Mouse (Mus musculus) telencephalon, adult 2 months (tissue): ENCODE data around the gene Hsd17b2.
A peak's percentile ranks its signal among the peaks of the same experiment; 100 is the strongest.

ENCODE experiments used
- DNase-seq: peaks from one replicate; pipeline ENCODE4 v3.0.0-alpha.2; 2011; ENCODE audit warnings: low read depth, low spot score

The Hsd17b2 gene

GRCm38 (mm10) chr8:117772126-117772525 lies 70.4 kb downstream of the Hsd17b2 start:
- DNase-seq = no peak

GRCm38 (mm10) chr8:117772597-117772996 lies 70.9 kb downstream of the Hsd17b2 start:
- DNase-seq = no peak

- DNase-seq = no peak
Measured at GRCm38 (mm10) chr8:117775626-117776025, 73.9 kb downstream of the Hsd17b2 start.

- no peak for DNase-seq
Measured at GRCm38 (mm10) chr8:117776075-117776474, 74.4 kb downstream of the Hsd17b2 start.

- no peak for DNase-seq
Measured at GRCm38 (mm10) chr8:117778531-117779322, 77.0 kb downstream of the Hsd17b2 start.

GRCm38 (mm10) chr8:117779344-117779743 lies 77.6 kb downstream of the Hsd17b2 start:
- no peak for DNase-seq

- no peak for DNase-seq
Measured at GRCm38 (mm10) chr8:117781375-117782129, 79.8 kb downstream of the Hsd17b2 start.

- no peak for DNase-seq
Measured at GRCm38 (mm10) chr8:117783021-117783420, 81.3 kb downstream of the Hsd17b2 start.

GRCm38 (mm10) chr8:117786428-117786827 lies 84.7 kb downstream of the Hsd17b2 start:
- no peak for DNase-seq

- DNase-seq = no peak
Measured at GRCm38 (mm10) chr8:117792616-117793144, 91.0 kb downstream of the Hsd17b2 start.

- DNase-seq = no peak
Measured at GRCm38 (mm10) chr8:117794581-117794980, 92.9 kb downstream of the Hsd17b2 start.

- DNase-seq = no peak
Measured at GRCm38 (mm10) chr8:117796464-117796863, 94.8 kb downstream of the Hsd17b2 start.

GRCm38 (mm10) chr8:117798066-117798465 lies 96.4 kb downstream of the Hsd17b2 start:
- DNase-seq = no peak

- DNase-seq = peak; percentile 96
Measured at GRCm38 (mm10) chr8:117801443-117802298, 100.0 kb downstream of the Hsd17b2 start, which contains the start of gene Mphosph6. TSS of gene Mphosph6 (minus strand) at chr8:117801943.

- no peak for DNase-seq
Measured at GRCm38 (mm10) chr8:117802299-117802689, 100.6 kb downstream of the Hsd17b2 start.

- no peak for DNase-seq
Measured at GRCm38 (mm10) chr8:117805419-117805818, 103.7 kb downstream of the Hsd17b2 start.
